Mouse (Mus musculus) urinary bladder, postnatal 0 days (tissue): ENCODE measurements around the gene Paqr7. TPM values are rescaled to one million over a fixed set of nuclear protein-coding genes. Genes with fewer than 3 reads are reported as not detected.

Experiments used
- microRNA-seq: library from miRNA; unstranded; fragments of <30 nt; microRNA quantifications from one replicate; pipeline ENCODE4, GENCODE M21; 2016
- polyA plus RNA-seq: library from polyadenylated mRNA; unstranded; fragments of >200 nt; fragmentation: Nextera tagmentation; extraction: Ambion mirVana; gene quantifications from 2 replicates; pipeline ENCODE4 v1.2.1, GENCODE M21; 2015

Gene Paqr7
- 12.6 and 14.1 TPM in 2 replicates for polyA plus RNA-seq

GRCm38 (mm10) chr4:134496595-134497210, at the start of gene Paqr7:
Gene Paqr7 (plus strand): TSS chr4:134496697.

GRCm38 (mm10) chr4:134468215-134468575, 28.3 kb upstream of the Paqr7 start, which contains the start of gene Stmn1:
Gene Stmn1 (plus strand): TSS chr4:134468320.

GRCm38 (mm10) chr4:134510845-134511411, 14.4 kb downstream of the Paqr7 start, which contains the start of gene Aunip:
Gene Aunip (plus strand): TSS chr4:134510999.

GRCm38 (mm10) chr4:134534932-134535786, 38.7 kb downstream of the Paqr7 start, which contains the start of gene Mtfr1l:
Gene Mtfr1l (minus strand): TSS chr4:134535387.

GRCm38 (mm10) chr4:134551494-134552316, 55.2 kb downstream of the Paqr7 start, which contains the start of gene Selenon:
Gene Selenon (minus strand): TSS chr4:134552166.

Small RNA genes within 50 kb of the gene (microRNA-seq; reads per million reads assigned to microRNA genes)
- not detected for gene Gm23634

Other genes with a start within 250 kb of the Paqr7 start
- gene Gm30191, start 249.8 kb upstream of the Paqr7 start, polyA plus RNA-seq, result not detected in 2 replicates
- gene Grrp1, start 242.6 kb upstream of the Paqr7 start, polyA plus RNA-seq, result 3.6 and 4.0 TPM in 2 replicates
- gene Pdik1l, start 208.8 kb upstream of the Paqr7 start, polyA plus RNA-seq, result 9.0 and 10.1 TPM in 2 replicates
- 0.43 and 1.0 TPM in 2 replicates for gene Trim63, start 181.6 kb upstream of the Paqr7 start, polyA plus RNA-seq
- 0.12 and 0.29 TPM in 2 replicates for gene Slc30a2, start 153.5 kb upstream of the Paqr7 start, polyA plus RNA-seq
- 6.4 and 7.1 TPM in 2 replicates for gene Extl1, start 112.8 kb upstream of the Paqr7 start, polyA plus RNA-seq
- 9.7 and 10.3 TPM in 2 replicates for gene Pafah2, start 100.4 kb upstream of the Paqr7 start, polyA plus RNA-seq
- gene Stmn1, start 28.4 kb upstream of the Paqr7 start, polyA plus RNA-seq, result 204 and 269 TPM in 2 replicates
- gene Aunip, start 14.3 kb downstream of the Paqr7 start, polyA plus RNA-seq, result 3.6 and 4.3 TPM in 2 replicates
- gene Mtfr1l, start 38.7 kb downstream of the Paqr7 start, polyA plus RNA-seq, result 125 and 126 TPM in 2 replicates
- 7.3 and 10.2 TPM in 2 replicates for gene Selenon, start 55.5 kb downstream of the Paqr7 start, polyA plus RNA-seq
- gene Man1c1, start 207.6 kb downstream of the Paqr7 start, polyA plus RNA-seq, result 3.8 TPM in 2 replicates